Mouse (Mus musculus) frontal cortex, postnatal 36 days (tissue): ENCODE data around the gene Tspan7.
A peak's percentile ranks its signal among the peaks of the same experiment; 100 is the strongest.

Experiments used
- DNase-seq, 2 experiments: peaks; one replicate each; pipeline ENCODE4 v3.0.0; 2022; ENCODE audit warnings: low spot score in 2 of 2

Gene Tspan7

GRCm38 (mm10) chrX:10546840-10547239 lies 61.9 kb downstream of the Tspan7 start:
- DNase-seq = no peak

GRCm38 (mm10) chrX:10549708-10550107 lies 64.8 kb downstream of the Tspan7 start:
- no peak for DNase-seq

GRCm38 (mm10) chrX:10556899-10557298 lies 71.9 kb downstream of the Tspan7 start:
- DNase-seq = no peak

- DNase-seq = no peak
Observed at GRCm38 (mm10) chrX:10557596-10557995, 72.6 kb downstream of the Tspan7 start.

GRCm38 (mm10) chrX:10558625-10559024 lies 73.7 kb downstream of the Tspan7 start:
- no peak for DNase-seq

GRCm38 (mm10) chrX:10565811-10566210 lies 80.9 kb downstream of the Tspan7 start:
- DNase-seq = no peak

- DNase-seq = peak in 1 of 2 experiments; percentile 28
Observed at GRCm38 (mm10) chrX:10574523-10574922, 89.6 kb downstream of the Tspan7 start.

GRCm38 (mm10) chrX:10575406-10575805 lies 90.4 kb downstream of the Tspan7 start:
- DNase-seq = no peak

- DNase-seq = no peak
Observed at GRCm38 (mm10) chrX:10576349-10576748, 91.4 kb downstream of the Tspan7 start.

- peak in 1 of 2 experiments; percentile 31 for DNase-seq
Observed at GRCm38 (mm10) chrX:10577356-10577755, 92.4 kb downstream of the Tspan7 start.

- no peak for DNase-seq
Observed at GRCm38 (mm10) chrX:10582731-10583130, 97.8 kb downstream of the Tspan7 start.

GRCm38 (mm10) chrX:10592244-10592643 lies 107.3 kb downstream of the Tspan7 start:
- DNase-seq = no peak

- DNase-seq = no peak
Observed at GRCm38 (mm10) chrX:10593561-10593960, 108.6 kb downstream of the Tspan7 start.

GRCm38 (mm10) chrX:10617119-10617518 lies 132.2 kb downstream of the Tspan7 start:
- no peak for DNase-seq

- DNase-seq = no peak
Observed at GRCm38 (mm10) chrX:10641062-10641461, 156.1 kb downstream of the Tspan7 start.
